Mouse (Mus musculus): ENCODE data around the gene Psrc1.

GRCm38 (mm10) chr3:108433188-108433880 lies 49.7 kb downstream of the Psrc1 start:
- no peak for TF ChIP-seq ZNF384 (IDR thresholded peaks at IDR 0.05; ENCODE audit: low read depth, low read length)
- no peak for TF ChIP-seq ZC3H11A (IDR thresholded peaks at IDR 0.05; ENCODE audit: borderline replicate concordance, low read depth, low read length)
- TF ChIP-seq MAFK (IDR thresholded peaks at IDR 0.05; ENCODE audit: insufficient read depth, low read depth, low read length), result no peak
- no peak for TF ChIP-seq CHD2 (IDR thresholded peaks at IDR 0.05; ENCODE audit: low read depth, low read length)

All from ES-E14 (cell line).